Mouse (Mus musculus) gastrocnemius, adult 2 months (tissue): ENCODE results near the gene Hspbap1. TPM values are rescaled to one million over a fixed set of nuclear protein-coding genes. Genes with fewer than 3 reads are reported as not detected.

Source experiments
- DNase-seq: peaks from one replicate; pipeline ENCODE4 v3.0.0; 2022
- H3K27ac ChIP-seq: fragments of 200-600 bp; 2 replicates; pipeline ENCODE4 v1.8.1; 2022; ENCODE audit warnings: mild to moderate bottlenecking
- H3K4me3 ChIP-seq: fragments of 200-600 bp; 2 replicates; pipeline ENCODE4 v1.8.1; 2022; ENCODE audit warnings: mild to moderate bottlenecking, moderate library complexity
- CTCF ChIP-seq: fragments of 200-600 bp; IDR thresholded peaks from 2 replicates; pipeline ENCODE4 v1.8.1; 2022; ENCODE audit warnings: antibody characterized with exemption, mild to moderate bottlenecking, moderate library complexity
- intact Hi-C: fragments of 180-260 bp; cut with DNase I; formaldehyde crosslinking; loops from one replicate; pipeline ENCODE4 v1.15.1; 2025
- total RNA-seq, 2 experiments: library from RNA; stranded (reverse); gene quantifications; 2 replicates each; pipeline ENCODE4 v1.2.3; 2021

Hspbap1 gene
- total RNA-seq, 2 experiments from 2014 or later: 3.1 to 3.3 TPM

DNA sequence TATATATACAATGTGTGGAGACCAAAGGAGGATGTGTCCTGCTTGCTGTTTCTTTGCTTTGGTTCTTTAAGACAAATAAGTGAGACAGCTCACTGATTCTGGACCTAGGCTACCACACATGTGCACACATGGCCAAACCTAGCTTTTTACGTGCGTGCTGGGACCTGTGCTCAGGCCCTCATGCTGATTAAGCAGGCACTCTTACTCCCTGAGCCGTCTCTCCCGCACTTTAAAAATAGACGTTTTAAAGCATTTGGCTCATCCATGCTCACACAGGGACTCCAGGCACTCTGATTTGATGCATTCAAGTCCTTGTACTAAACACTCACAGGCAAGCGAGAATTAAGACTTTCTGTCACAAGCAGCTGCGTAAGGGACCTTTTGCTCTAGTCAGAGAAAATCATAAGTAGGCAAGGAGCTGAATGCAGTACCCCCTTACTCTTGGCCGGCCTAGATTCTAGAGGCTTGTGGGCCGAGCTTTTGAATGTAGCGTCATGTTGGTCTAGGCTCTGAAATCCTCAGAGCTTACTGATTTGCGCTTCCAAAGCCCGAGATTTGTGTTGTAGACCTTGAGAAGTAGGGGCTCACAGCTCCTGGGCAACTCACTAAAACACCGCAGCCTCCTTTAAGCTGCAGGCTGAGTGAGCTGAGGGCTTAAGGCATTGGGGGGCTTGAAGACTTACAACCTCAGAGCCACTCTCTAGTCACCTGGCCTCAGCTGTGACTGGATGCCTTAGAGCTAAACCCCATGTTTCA lies 12.5 kb downstream of the Hspbap1 start:
- intact Hi-C loops: no loop called here
- Histone ChIP-seq H3K4me3 (no peak overlapping the region), H3K27ac (peak overlapping the region; percentile 3; the same call in 1 of the 2 replicates)
- DNase-seq: no peak
- no peak for TF ChIP-seq CTCF

GRCm38 (mm10) chr16:35783207-35783573 lies 13.0 kb downstream of the Hspbap1 start:
- no peak for TF ChIP-seq CTCF
- H3K4me3 ChIP-seq: no peak overlapping the region

GRCm38 (mm10) chr16:35784134-35784725 lies 14.1 kb downstream of the Hspbap1 start:
- no peak for TF ChIP-seq CTCF
- Histone ChIP-seq H3K27ac (no peak overlapping the region), H3K4me3 (no peak overlapping the region)
- intact Hi-C loops: no loop called here
- no peak for DNase-seq

More at GRCm38 (mm10) chr16:35783207-35783573, 13.0 kb downstream of the Hspbap1 start:
- H3K27ac ChIP-seq: no peak overlapping the region
- DNase-seq: no peak
- intact Hi-C loops: no loop called here

DNA sequence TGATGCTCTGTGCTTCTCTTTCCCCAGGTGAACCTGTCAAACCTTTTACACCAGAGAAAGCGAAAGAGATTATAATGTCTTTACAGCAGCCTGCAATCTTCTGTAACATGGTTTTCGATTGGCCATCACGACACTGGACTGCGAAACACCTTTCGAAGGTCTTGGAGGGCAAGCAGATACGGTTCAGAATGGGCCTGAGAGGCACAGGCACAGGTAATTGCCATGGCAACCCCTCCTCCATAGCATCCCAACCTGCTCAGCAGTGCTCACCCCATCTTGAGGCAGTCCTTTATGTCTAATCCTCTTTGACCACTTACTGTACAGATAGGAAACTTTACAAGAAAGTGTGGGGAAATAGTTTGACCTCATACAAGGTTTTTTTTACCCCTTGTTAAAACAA lies 17.0 kb downstream of the Hspbap1 start:
- Histone ChIP-seq H3K27ac (no peak overlapping the region), H3K4me3 (no peak overlapping the region)
- DNase-seq: no peak
- intact Hi-C loops: no loop called here
- no peak for TF ChIP-seq CTCF

- DNase-seq: no peak
- H3K4me3 ChIP-seq: no peak overlapping the region; the same call in 1 of the 2 replicates
- H3K27ac ChIP-seq: peak overlapping the region; percentile 83
- TF ChIP-seq CTCF: no peak
- intact Hi-C loops: no loop called here
Measured at GRCm38 (mm10) chr16:35787568-35788189, 17.5 kb downstream of the Hspbap1 start.

GRCm38 (mm10) chr16:35788330-35788729 lies 18.2 kb downstream of the Hspbap1 start:
- intact Hi-C loops: no loop called here
- TF ChIP-seq CTCF: no peak
- Histone ChIP-seq H3K27ac (peak overlapping the region; percentile 83), H3K4me3 (peak overlapping the region; percentile 36)
- peak; percentile 35 for DNase-seq

DNA sequence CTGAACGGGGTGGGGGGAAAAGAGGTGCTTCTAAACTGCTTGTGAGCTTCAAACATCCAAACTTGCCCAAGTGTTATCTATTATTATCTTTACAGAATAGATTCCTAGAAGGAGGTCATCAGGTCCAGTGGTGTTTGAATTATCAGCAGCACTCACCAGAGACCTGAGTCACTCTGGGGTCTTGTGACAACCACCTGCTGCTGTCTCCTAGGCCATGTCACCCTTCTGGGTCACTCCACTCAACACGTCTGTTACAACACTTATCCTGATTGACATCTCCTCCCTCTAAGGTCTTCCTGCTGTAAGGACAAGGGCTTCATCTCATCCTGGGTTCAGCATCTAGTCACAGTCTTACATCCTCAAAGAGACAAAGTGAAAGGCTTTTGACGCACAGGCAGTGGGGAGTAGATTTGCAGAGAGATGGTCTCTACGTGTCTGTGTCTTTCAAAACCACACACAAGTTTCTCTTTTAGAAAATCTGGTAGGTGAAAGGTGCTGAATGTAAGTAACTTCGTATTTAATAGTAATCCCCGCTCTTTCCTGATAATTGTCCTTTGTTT lies 21.9 kb downstream of the Hspbap1 start:
- Histone ChIP-seq H3K4me3 (no peak overlapping the region), H3K27ac (no peak overlapping the region)
- TF ChIP-seq CTCF: no peak
- DNase-seq: no peak
- intact Hi-C loops: no loop called here

DNA sequence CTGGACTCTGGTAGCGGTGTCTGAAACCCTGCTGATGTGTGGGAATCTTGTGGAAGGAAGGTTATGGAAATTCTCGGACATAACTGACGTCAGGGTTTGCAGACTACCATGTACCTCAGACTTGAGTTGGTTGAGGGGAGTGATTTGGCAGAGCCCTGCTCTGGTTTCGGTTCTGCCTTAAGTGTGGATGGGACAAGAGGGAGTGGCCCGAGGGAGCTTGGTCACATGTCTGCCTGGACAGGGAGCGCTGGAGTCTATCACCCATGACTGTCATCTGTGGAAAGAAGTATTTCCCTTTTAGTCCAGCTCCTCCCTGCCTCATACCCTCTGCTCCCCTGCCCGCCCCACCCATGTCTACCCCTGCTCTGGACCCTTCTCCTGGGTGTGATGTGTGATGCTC lies 32.0 kb downstream of the Hspbap1 start:
- intact Hi-C loops: no loop called here
- H3K4me3 ChIP-seq: no peak overlapping the region
- no peak overlapping the region for H3K27ac ChIP-seq
- no peak for DNase-seq
- no peak for TF ChIP-seq CTCF

- intact Hi-C loops: no loop called here
Measured at GRCm38 (mm10) chr16:35803723-35804122, 33.5 kb downstream of the Hspbap1 start.

DNA sequence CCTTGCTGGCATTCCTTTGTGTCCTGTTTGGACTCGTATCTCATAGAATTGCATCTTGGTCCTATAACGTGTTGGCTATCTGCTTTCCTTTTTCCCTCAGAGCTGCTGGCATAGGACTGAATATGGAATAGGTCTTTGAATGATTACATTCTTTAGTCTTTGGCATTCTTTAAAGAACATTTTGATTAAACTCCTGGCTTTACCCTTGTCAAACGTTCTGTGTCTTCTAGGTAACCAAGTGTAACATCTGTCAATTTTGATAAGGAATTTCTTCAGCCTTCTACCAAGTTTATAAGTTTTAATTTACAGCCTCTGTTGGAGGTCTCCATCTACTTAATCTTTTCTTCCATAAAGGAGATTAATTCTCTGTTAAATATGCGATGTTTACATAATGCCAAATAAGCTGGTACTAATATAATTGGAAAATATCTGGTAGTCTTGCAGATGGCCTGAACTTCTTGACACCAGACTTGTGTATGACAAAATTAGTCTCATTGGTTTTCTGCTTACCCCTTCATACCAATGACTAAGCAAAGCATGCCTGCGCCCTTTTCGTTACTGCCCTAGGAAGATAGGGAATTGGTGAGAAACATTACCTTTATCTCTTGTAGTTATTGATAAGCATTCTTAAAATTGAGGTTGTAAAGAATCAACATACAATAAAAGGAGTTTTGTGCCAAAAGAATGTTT lies 36.9 kb downstream of the Hspbap1 start:
- intact Hi-C loops: no loop called here
- DNase-seq: no peak
- H3K4me3 ChIP-seq: no peak overlapping the region
- TF ChIP-seq CTCF: no peak
- H3K27ac ChIP-seq: no peak overlapping the region

More at GRCm38 (mm10) chr16:35803723-35804122, 33.5 kb downstream of the Hspbap1 start:
- TF ChIP-seq CTCF: no peak
- Histone ChIP-seq H3K27ac (no peak overlapping the region), H3K4me3 (no peak overlapping the region)
- DNase-seq: no peak

- H3K4me3 ChIP-seq: no peak overlapping the region
- no peak overlapping the region for H3K27ac ChIP-seq
- no peak for DNase-seq
- intact Hi-C loops: no loop called here
- TF ChIP-seq CTCF: no peak
Measured at GRCm38 (mm10) chr16:35807663-35807992, 37.5 kb downstream of the Hspbap1 start.

DNA sequence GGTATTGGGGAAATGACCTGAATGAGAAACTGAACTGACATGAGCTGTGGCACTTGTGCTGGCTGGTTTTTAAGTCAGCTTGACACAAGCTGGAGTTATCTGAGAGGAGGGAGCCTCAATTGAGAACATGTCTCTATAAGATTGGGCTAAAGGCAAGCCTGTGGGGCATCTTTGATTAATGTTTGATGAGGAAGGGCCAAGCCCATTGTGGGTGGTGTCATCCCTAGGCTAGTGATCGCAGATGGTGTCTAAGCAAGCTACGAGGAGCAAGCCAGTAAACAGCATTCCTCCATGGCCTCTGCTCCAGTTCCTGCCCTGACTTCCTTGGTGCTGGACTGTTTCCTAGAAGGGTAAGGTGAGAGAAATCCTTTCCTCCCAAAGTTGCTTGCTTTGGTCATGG lies 38.7 kb downstream of the Hspbap1 start:
- intact Hi-C loops: no loop called here
- Histone ChIP-seq H3K4me3 (no peak overlapping the region), H3K27ac (no peak overlapping the region)
- DNase-seq: no peak
- no peak for TF ChIP-seq CTCF
